Mouse (Mus musculus) mouse trophoblast stem cell (cell line): Measurements from ENCODE around the gene Zfp872.
"Not testable (repeated sequence)": the region's sequence is repeated elsewhere in the genome, so short reads cannot be mapped to it uniquely, and the experiment has no call there.

ENCODE experiments used
- in situ Hi-C, 2 experiments: fragments of 300-500 bp; cut with MseI, MboI; formaldehyde crosslinking; loops; 2 replicates in 1 of 2; 3 replicates in 1 of 2; pipeline ENCODE4 v1.15.1; 2025

Gene Zfp872

DNA sequence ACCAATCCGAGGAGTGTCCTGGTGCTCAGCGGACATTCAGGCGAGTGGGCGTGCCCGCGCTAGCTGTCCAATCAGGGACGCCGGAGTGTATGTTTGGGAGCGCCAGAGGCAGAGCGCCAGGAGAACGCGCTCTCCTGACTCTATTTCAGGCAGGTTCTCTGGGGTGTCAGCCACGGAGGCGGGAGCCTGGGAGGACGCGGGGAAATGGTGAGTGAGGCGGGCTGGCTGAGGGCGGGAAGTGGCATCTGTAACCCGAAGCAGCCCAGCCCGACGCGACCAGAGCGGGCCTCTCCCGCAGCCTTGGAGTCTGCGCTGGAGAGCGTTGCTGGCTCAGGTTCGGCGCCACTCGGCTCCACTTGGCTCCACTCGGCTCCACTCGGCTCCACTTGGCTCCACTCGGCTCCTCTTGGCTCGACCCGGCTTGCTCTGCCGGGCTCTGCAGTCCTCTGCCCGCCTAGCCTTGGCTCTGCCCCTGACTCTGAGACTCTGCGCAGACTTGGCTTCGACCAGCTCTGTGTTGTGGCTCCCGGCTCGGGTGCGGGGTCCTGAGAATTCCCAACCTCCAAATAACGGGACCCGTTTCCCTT is at the start of gene Zfp872:
Gene Zfp872, plus strand, starts transcription at position 66 of the 587 bp plus-strand sequence.
- in situ Hi-C loops: no loop called here

DNA sequence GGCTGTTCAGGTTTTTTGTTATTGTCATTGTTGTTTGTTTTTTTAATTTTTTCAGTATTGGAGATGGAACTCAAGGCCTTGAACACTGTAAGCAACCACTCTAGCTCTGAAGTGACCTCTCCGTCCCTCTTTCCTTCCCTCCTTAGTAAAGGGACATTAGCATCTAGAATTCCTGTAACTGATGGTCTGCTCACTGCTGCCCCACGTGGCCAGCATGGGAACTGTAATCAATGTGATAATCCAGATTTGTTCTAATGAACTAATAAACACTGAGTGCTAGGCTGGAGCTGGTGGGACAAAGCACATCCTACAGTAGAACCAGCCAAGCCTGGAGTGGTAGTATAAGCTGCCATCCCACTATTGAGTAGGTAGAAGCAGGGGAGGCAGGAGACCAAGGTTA is 49.4 kb upstream of the Zfp872 start:
- in situ Hi-C loops: no loop called here

GRCm38 (mm10) chr9:22139746-22140145 is 48.1 kb upstream of the Zfp872 start:
- in situ Hi-C loops: loop anchor here (10.0 kb wide), 1 partner anchor 75 kb away; no protein-coding TSS in a partner anchor

- in situ Hi-C loops: loop anchor here (10.0 kb wide), 1 partner anchor 79 kb away; no protein-coding TSS in a partner anchor
These were observed 44.5 kb upstream of the Zfp872 start for GRCm38 (mm10) chr9:22143108-22144037.

DNA sequence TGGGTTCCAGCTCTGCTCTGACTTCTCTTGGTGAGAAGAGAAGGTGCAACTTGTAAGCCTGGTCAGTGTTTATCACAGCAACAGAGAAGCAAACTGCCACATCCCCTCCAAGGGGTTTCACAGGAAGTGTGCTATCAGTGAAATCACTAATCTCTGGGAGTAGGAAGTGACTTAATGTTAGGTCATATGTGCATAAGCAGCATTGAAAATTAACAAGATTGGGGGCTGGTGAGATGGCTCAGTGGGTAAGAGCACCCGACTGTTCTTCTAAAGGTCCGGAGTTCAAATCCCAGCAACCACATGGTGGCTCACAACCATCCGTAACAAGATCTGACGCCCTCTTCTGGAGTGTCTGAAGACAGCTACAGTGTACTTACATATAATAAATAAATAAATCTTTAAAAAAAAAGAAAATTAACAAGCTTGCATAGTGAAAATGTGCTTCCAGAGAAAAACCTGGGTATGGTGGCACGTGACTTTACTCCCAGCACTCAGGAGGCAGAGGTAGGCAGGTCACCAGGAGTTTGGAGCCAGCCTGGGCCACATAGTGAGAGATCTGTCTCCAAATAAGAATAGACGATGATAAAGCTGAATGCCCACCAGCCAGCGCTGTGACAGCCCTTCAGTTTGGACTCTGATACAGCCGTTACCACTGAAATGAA is 43.5 kb upstream of the Zfp872 start:
- in situ Hi-C loops: loop anchor here (10.0 kb wide), 1 partner anchor 80 kb away; no protein-coding TSS in a partner anchor

GRCm38 (mm10) chr9:22149426-22150248 is 38.3 kb upstream of the Zfp872 start:
- in situ Hi-C loops: loop anchor here (10.0 kb wide), 1 partner anchor 85 kb away; no protein-coding TSS in a partner anchor

DNA sequence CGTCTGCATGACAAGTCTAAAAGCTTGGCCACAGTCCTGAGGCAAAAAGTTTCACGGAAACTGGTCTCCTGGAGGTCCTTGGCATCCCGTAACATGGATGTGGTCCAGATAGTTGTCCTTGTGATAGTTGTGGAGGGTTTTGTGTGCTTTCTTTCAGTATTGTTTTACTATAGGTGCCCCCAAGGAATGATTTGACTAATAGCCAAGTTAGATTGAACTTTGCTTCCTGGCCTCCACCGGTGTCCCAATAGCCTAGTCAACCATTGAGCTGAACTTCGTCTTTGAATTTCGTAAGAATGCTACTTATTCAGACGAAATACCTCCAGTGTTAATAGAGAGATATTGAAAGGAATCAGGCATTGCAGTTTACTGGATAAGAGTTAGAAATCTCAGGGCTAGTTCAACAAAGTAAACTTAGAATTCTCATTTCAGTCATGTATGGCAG is 37.6 kb upstream of the Zfp872 start:
- in situ Hi-C loops: not testable (repeated sequence)

DNA sequence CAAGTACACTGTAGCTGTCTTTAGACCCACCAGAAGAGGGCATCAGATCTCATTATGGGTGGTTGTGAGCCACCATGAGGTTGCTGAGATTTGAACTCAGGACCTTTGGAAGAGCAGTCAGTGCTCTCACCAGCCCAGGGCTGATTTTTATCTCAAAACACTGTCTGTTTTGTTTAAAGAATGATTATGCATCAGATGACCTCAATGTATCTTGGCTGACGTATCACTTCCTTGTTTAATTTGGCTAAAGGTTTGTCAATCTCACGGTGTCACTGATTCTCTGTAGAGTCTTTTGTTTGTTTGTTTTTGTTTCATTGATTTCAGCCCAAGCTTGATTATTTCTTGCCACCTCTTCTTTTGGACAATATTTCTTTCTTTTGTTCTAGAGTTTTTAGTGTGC is 36.9 kb upstream of the Zfp872 start:
- in situ Hi-C loops: no loop called here

- in situ Hi-C loops: no loop called here
These were observed 34.1 kb upstream of the Zfp872 start for GRCm38 (mm10) chr9:22153810-22154209.

- in situ Hi-C loops: no loop called here
These were observed 32.3 kb upstream of the Zfp872 start for GRCm38 (mm10) chr9:22155614-22156013.

GRCm38 (mm10) chr9:22156497-22157245 is 31.2 kb upstream of the Zfp872 start, which contains the start of gene Pigyl:
Gene Pigyl (plus strand): TSS chr9:22156846.
- in situ Hi-C loops: no loop called here

DNA sequence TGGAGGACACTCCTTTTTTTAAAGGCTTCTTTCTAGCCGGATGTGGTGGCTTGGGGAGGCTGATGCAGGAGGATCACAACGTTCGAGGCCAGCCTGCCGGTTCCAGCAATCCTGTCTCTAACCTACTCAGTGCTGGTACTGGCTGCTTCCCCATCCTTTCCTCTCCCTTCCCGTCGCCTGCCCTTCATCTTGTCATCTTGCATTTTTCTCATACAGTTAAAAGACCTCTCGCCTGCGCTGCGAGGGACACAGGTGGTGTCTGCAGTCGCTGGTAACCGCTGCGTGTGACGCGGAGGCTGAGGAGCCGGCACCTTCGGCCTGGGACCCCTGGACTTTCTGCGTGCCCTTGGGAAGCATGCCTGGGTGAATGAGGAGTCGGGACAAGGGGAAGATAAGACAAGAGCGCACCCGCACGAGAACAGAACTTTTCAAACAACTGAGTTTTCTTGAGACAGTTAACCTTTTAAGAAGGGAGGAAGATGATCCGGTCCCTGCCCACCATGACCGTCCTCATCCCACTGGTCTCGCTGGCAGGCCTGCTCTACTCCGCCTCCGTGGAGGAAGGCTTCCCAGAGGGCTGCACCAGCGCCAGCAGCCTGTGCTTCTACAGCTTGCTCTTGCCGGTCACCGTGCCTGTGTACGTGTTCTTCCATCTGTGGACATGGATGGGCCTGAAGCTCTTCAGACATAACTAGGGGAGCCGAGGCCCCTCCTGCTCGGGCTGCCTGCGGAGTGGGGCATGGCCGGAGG is 30.2 kb upstream of the Zfp872 start:
- in situ Hi-C loops: no loop called here

- in situ Hi-C loops: loop anchor here in 1 of 2 experiments (10.0 kb wide), 1 partner anchor 54 kb away; no protein-coding TSS in a partner anchor
These were observed 26.6 kb upstream of the Zfp872 start for GRCm38 (mm10) chr9:22161299-22161698.

DNA sequence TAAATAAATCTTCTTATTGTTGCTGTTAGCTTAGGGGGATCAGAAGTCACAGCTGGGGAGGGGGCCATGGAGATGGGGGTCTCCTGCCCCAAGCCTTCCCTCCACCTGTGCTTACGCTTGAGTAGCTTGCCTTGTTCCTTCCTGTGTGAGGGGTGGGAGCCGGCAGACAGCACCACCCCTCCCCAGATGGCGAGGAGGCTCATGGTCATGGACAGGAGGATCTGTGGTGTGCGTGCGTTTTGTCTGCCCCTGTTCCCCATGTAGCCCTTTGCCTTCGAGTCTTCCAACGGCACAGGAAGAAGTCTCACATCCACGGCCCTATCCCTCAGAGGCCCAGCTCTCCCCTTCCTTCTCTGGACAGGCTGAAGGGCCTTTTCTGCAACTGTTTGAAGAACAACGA is 25.6 kb upstream of the Zfp872 start:
- in situ Hi-C loops: loop anchor here in 1 of 2 experiments (10.0 kb wide), 1 partner anchor 52 kb away; no protein-coding TSS in a partner anchor

GRCm38 (mm10) chr9:22162912-22163311 is 25.0 kb upstream of the Zfp872 start:
- in situ Hi-C loops: loop anchor here in 1 of 2 experiments (10.0 kb wide), 1 partner anchor 52 kb away; no protein-coding TSS in a partner anchor

DNA sequence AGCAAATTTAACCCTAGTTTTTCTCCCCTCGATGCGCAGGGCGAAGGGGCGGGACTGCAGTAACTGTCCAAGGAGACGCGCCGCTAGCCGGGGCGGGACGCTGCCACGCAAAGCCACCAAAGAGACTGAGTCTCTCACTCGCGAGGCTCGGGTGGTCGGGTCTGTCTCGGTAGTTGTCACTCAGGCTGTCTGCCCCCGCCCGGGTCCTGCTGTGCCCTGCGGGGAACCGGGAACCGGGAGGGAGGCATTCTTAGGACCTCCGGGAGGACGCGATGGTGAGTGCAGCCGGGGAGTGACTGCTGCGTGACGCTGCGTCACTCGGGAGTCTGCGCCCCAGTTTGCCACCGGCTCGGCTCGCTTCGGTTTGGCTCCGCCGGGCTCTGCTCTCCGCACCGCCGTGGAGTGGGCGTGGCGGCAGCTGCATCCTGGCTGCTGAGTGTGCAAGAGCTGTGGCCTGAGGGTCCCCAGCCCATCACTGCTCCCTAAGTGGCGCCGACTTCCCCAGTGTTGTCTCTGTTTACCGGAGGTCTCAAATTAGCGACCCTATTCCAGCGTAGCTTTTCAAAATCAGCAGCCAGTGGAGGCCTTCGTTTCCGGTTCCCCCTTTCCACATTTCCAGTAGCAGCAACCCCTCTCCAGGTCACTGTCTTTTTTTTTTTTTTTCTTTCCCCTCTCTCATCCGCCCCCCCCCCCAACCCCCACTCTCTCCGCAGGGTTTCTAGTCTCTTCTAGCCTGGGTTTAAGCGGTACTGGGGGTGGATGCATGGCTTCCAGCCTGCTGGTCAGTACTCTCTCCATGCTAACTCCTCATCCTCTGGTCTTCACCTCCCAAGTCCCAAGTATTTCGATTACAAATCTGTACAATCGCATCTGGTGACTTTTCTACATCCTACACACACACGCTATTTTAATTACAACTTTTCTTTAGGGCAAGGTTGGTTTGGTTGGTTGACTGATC is 22.9 kb upstream of the Zfp872 start:
- in situ Hi-C loops: loop anchor here in 1 of 2 experiments (10.0 kb wide), 1 partner anchor 50 kb away; no protein-coding TSS in a partner anchor

- in situ Hi-C loops: loop anchor here in 1 of 2 experiments (10.0 kb wide), 1 partner anchor 49 kb away; no protein-coding TSS in a partner anchor
These were observed 21.9 kb upstream of the Zfp872 start for GRCm38 (mm10) chr9:22165964-22166363.

- in situ Hi-C loops: loop anchor here in 1 of 2 experiments (10.0 kb wide), 1 partner anchor 48 kb away; no protein-coding TSS in a partner anchor
These were observed 21.2 kb upstream of the Zfp872 start for GRCm38 (mm10) chr9:22166686-22167085.
